Mouse (Mus musculus): Measurements from ENCODE around the gene Tmem51. TPM values are rescaled to one million over a fixed set of nuclear protein-coding genes. Genes with fewer than 3 reads are reported as not detected.

The Tmem51 gene
- polyA plus RNA-seq, 1 experiment: not detected

- H3K79me2 ChIP-seq (ENCODE audit: control insufficient read depth, insufficient read depth): no peaks in the 10 kb centered on the region
- no peaks in the 10 kb centered on the region for H3K36me3 ChIP-seq (ENCODE audit: control insufficient read depth, insufficient read depth)
- TF ChIP-seq SRF (IDR thresholded peaks at IDR 0.05; ENCODE audit: control insufficient read depth, insufficient read length, low read depth) (no peak), MYOD1 (IDR thresholded peaks at IDR 0.05; ENCODE audit: control insufficient read depth in 1 of 3, insufficient read length in 2 of 3, low read depth in 2 of 3) (no peak), POLR2AphosphoS2 (IDR thresholded peaks at IDR 0.05; ENCODE audit: insufficient read length, low read depth) (no peak), MAX (IDR thresholded peaks at IDR 0.05; ENCODE audit: low read depth) (no peak), MYOG (IDR thresholded peaks at IDR 0.05; ENCODE audit: control insufficient read depth in 1 of 3, insufficient read depth in 1 of 3, insufficient read length in 2 of 3, low read depth in 2 of 3) (no peak), REST (IDR thresholded peaks at IDR 0.05; ENCODE audit: insufficient read depth, insufficient read length) (no peak), USF1 (IDR thresholded peaks at IDR 0.05; ENCODE audit: low read depth) (no peak), CEBPB (IDR thresholded peaks at IDR 0.05; ENCODE audit: insufficient read depth, poor library complexity, severe bottlenecking) (no peak), E2F4 (IDR thresholded peaks at IDR 0.05; ENCODE audit: insufficient read depth) (no peak), POLR2A (IDR thresholded peaks at IDR 0.05; ENCODE audit: insufficient read length, low read depth) (no peak), TCF3 (IDR thresholded peaks at IDR 0.05; ENCODE audit: insufficient read length, low read depth) (no peak), TCF12 (IDR thresholded peaks at IDR 0.05; ENCODE audit: insufficient read depth, poor library complexity, severe bottlenecking) (no peak)
- no peaks in the 10 kb centered on the region for H3K27me3 ChIP-seq (ENCODE audit: control insufficient read depth, insufficient read depth, insufficient read length)
- no peak overlapping the region for H3ac ChIP-seq (ENCODE audit: control insufficient read depth, insufficient read length)
- no peak overlapping the region for H3K4me2 ChIP-seq (ENCODE audit: low read depth)
- no peak overlapping the region for H3K4me3 ChIP-seq
These were observed 37.1 kb upstream of the Tmem51 start for GRCm38 (mm10) chr4:142121164-142121563.

- Histone ChIP-seq H3K36me3 (ENCODE audit: control insufficient read depth, insufficient read depth) (no peaks in the 10 kb centered on the region), H3K4me2 (ENCODE audit: low read depth) (no peak overlapping the region), H3K79me2 (ENCODE audit: control insufficient read depth, insufficient read depth) (no peaks in the 10 kb centered on the region), H3ac (ENCODE audit: control insufficient read depth, insufficient read length) (no peak overlapping the region), H3K4me3 (no peak overlapping the region), H3K27me3 (ENCODE audit: control insufficient read depth, insufficient read depth, insufficient read length) (no peaks in the 10 kb centered on the region)
- TF ChIP-seq MYOG (IDR thresholded peaks at IDR 0.05; ENCODE audit: control insufficient read depth in 1 of 3, insufficient read depth in 1 of 3, insufficient read length in 2 of 3, low read depth in 2 of 3): no peak
- TF ChIP-seq TCF12 (IDR thresholded peaks at IDR 0.05; ENCODE audit: insufficient read depth, poor library complexity, severe bottlenecking): no peak
- no peak for TF ChIP-seq MAX (IDR thresholded peaks at IDR 0.05; ENCODE audit: low read depth)
- no peak for TF ChIP-seq SRF (IDR thresholded peaks at IDR 0.05; ENCODE audit: control insufficient read depth, insufficient read length, low read depth)
- TF ChIP-seq E2F4 (IDR thresholded peaks at IDR 0.05; ENCODE audit: insufficient read depth): no peak
- TF ChIP-seq TCF3 (IDR thresholded peaks at IDR 0.05; ENCODE audit: insufficient read length, low read depth): no peak
- TF ChIP-seq USF1 (IDR thresholded peaks at IDR 0.05; ENCODE audit: low read depth): no peak
- no peak for TF ChIP-seq POLR2AphosphoS2 (IDR thresholded peaks at IDR 0.05; ENCODE audit: insufficient read length, low read depth)
- TF ChIP-seq POLR2A (IDR thresholded peaks at IDR 0.05; ENCODE audit: insufficient read length, low read depth): no peak
These were observed 34.4 kb upstream of the Tmem51 start for GRCm38 (mm10) chr4:142118522-142118921.

GRCm38 (mm10) chr4:142117993-142118392 lies 33.9 kb upstream of the Tmem51 start:
- H3K27me3 ChIP-seq (ENCODE audit: control insufficient read depth, insufficient read depth, insufficient read length): no peaks in the 10 kb centered on the region
- no peak for TF ChIP-seq MYOG (IDR thresholded peaks at IDR 0.05; ENCODE audit: control insufficient read depth in 1 of 3, insufficient read depth in 1 of 3, insufficient read length in 2 of 3, low read depth in 2 of 3)
- no peak for TF ChIP-seq TCF12 (IDR thresholded peaks at IDR 0.05; ENCODE audit: insufficient read depth, poor library complexity, severe bottlenecking)
- TF ChIP-seq REST (IDR thresholded peaks at IDR 0.05; ENCODE audit: insufficient read depth, insufficient read length): no peak
- no peak for TF ChIP-seq TCF3 (IDR thresholded peaks at IDR 0.05; ENCODE audit: insufficient read length, low read depth)
- TF ChIP-seq POLR2AphosphoS2 (IDR thresholded peaks at IDR 0.05; ENCODE audit: insufficient read length, low read depth): no peak
- TF ChIP-seq SRF (IDR thresholded peaks at IDR 0.05; ENCODE audit: control insufficient read depth, insufficient read length, low read depth): no peak
- TF ChIP-seq CEBPB (IDR thresholded peaks at IDR 0.05; ENCODE audit: insufficient read depth, poor library complexity, severe bottlenecking): no peak
- no peak for TF ChIP-seq POLR2A (IDR thresholded peaks at IDR 0.05; ENCODE audit: insufficient read length, low read depth)
- no peak for TF ChIP-seq MYOD1 (IDR thresholded peaks at IDR 0.05; ENCODE audit: control insufficient read depth in 1 of 3, insufficient read length in 2 of 3, low read depth in 2 of 3)
- no peak for TF ChIP-seq E2F4 (IDR thresholded peaks at IDR 0.05; ENCODE audit: insufficient read depth)
- TF ChIP-seq USF1 (IDR thresholded peaks at IDR 0.05; ENCODE audit: low read depth): no peak
- no peak overlapping the region for H3K4me3 ChIP-seq
- H3K79me2 ChIP-seq (ENCODE audit: control insufficient read depth, insufficient read depth): no peaks in the 10 kb centered on the region
- H3K4me2 ChIP-seq (ENCODE audit: low read depth): no peak overlapping the region
- H3ac ChIP-seq (ENCODE audit: control insufficient read depth, insufficient read length): no peak overlapping the region
- H3K36me3 ChIP-seq (ENCODE audit: control insufficient read depth, insufficient read depth): no peaks in the 10 kb centered on the region

GRCm38 (mm10) chr4:142113306-142113705 lies 29.2 kb upstream of the Tmem51 start:
- no peak overlapping the region for H3ac ChIP-seq (ENCODE audit: control insufficient read depth, insufficient read length)
- H3K79me2 ChIP-seq (ENCODE audit: control insufficient read depth, insufficient read depth): no peaks in the 10 kb centered on the region
- H3K4me2 ChIP-seq (ENCODE audit: low read depth): no peak overlapping the region
- no peak overlapping the region for H3K4me3 ChIP-seq
- no peaks in the 10 kb centered on the region for H3K36me3 ChIP-seq (ENCODE audit: control insufficient read depth, insufficient read depth)
- H3K27me3 ChIP-seq (ENCODE audit: control insufficient read depth, insufficient read depth, insufficient read length): no peaks in the 10 kb centered on the region
- TF ChIP-seq USF1 (IDR thresholded peaks at IDR 0.05; ENCODE audit: low read depth): no peak
- TF ChIP-seq POLR2A (IDR thresholded peaks at IDR 0.05; ENCODE audit: insufficient read length, low read depth): no peak
- TF ChIP-seq REST (IDR thresholded peaks at IDR 0.05; ENCODE audit: insufficient read depth, insufficient read length): no peak
- TF ChIP-seq SRF (IDR thresholded peaks at IDR 0.05; ENCODE audit: control insufficient read depth, insufficient read length, low read depth): no peak
- no peak for TF ChIP-seq TCF12 (IDR thresholded peaks at IDR 0.05; ENCODE audit: insufficient read depth, poor library complexity, severe bottlenecking)
- TF ChIP-seq CEBPB (IDR thresholded peaks at IDR 0.05; ENCODE audit: insufficient read depth, poor library complexity, severe bottlenecking): no peak
- TF ChIP-seq MYOD1 (IDR thresholded peaks at IDR 0.05; ENCODE audit: control insufficient read depth in 1 of 3, insufficient read length in 2 of 3, low read depth in 2 of 3): no peak
- TF ChIP-seq MAX (IDR thresholded peaks at IDR 0.05; ENCODE audit: low read depth): no peak
- no peak for TF ChIP-seq MYOG (IDR thresholded peaks at IDR 0.05; ENCODE audit: control insufficient read depth in 1 of 3, insufficient read depth in 1 of 3, insufficient read length in 2 of 3, low read depth in 2 of 3)
- TF ChIP-seq TCF3 (IDR thresholded peaks at IDR 0.05; ENCODE audit: insufficient read length, low read depth): no peak
- TF ChIP-seq POLR2AphosphoS2 (IDR thresholded peaks at IDR 0.05; ENCODE audit: insufficient read length, low read depth): no peak
- no peak for TF ChIP-seq E2F4 (IDR thresholded peaks at IDR 0.05; ENCODE audit: insufficient read depth)

Data from myocyte (in vitro differentiated cells).